In the genomic region with DNA sequence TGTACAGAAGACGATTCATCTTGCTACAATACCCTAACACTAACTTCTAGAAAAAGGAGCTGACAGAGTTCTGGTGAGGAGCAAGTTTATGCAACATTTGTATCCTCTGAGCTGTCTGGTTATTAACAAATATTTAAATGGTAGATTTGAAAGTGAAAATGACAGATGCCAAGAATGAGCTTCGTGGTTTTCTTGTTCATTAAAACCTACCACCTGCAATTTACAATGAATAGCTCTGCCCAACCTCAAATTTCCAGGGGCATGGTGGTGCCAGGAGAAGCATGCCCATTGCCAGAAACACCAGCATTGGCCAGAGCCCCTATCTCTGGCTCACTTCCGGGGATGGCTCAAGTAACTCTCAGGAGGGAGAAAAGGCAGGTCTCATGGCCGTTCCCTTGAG, we compare ENCODE assay signal across 27 mouse cellular contexts. TPM values are rescaled to one million over a fixed set of nuclear protein-coding genes. Genes with fewer than 3 reads are reported as not detected.
"Had no signal": no experiment of that assay in that cellular context is flagged by ENCODE, and none has a peak within 500 bp of the region (broad histone marks: within the 10 kb centered on the region; RNA-seq: fewer than 3 reads in every experiment).

No protein-coding gene starts in this region.

- H3K27me3 ChIP-seq: embryonic facial prominence, embryonic 12.5 days; embryonic facial prominence, embryonic 15.5 days; forebrain, embryonic 12.5 days; forebrain, embryonic 13.5 days; forebrain, embryonic 15.5 days had no signal

- ATAC-seq: forebrain, embryonic 13.5 days; forebrain, embryonic 14.5 days; forebrain, embryonic 15.5 days; forebrain, embryonic 16.5 days; forebrain, postnatal 0 days had no signal

- H3K4me2 ChIP-seq: embryonic facial prominence, embryonic 12.5 days; embryonic facial prominence, embryonic 13.5 days; embryonic facial prominence, embryonic 15.5 days; forebrain, embryonic 12.5 days; forebrain, embryonic 13.5 days; forebrain, embryonic 15.5 days had no signal

- DNase-seq: cerebellum, adult 8-10 months; cerebellum, adult 9-10 months; cerebellum, adult 9-11 months; cerebellum, postnatal 36 days; embryo, embryonic 11 days; forebrain, postnatal 0 days; gastrocnemius, adult 2 months; gastrocnemius, postnatal 10 days; gastrocnemius, postnatal 14 days; gastrocnemius, postnatal 25 days; gastrocnemius, postnatal 36 days; heart, adult 18-20 months; heart, adult 2 months had no signal

- H3K9me3 ChIP-seq: embryonic facial prominence, embryonic 10.5 days; embryonic facial prominence, embryonic 12.5 days; embryonic facial prominence, embryonic 13.5 days; embryonic facial prominence, embryonic 15.5 days; forebrain, embryonic 10.5 days; forebrain, embryonic 12.5 days; forebrain, embryonic 13.5 days; forebrain, embryonic 15.5 days had no signal

- H3K27ac ChIP-seq: embryonic facial prominence, embryonic 10.5 days; embryonic facial prominence, embryonic 12.5 days; embryonic facial prominence, embryonic 13.5 days; embryonic facial prominence, embryonic 15.5 days; forebrain, embryonic 10.5 days; forebrain, embryonic 12.5 days; forebrain, embryonic 13.5 days; forebrain, embryonic 15.5 days; gastrocnemius, adult 2 months; heart, adult 2 months had no signal

- H3K9ac ChIP-seq: embryonic facial prominence, embryonic 12.5 days; embryonic facial prominence, embryonic 13.5 days; embryonic facial prominence, embryonic 15.5 days; forebrain, embryonic 12.5 days; forebrain, embryonic 13.5 days; forebrain, embryonic 15.5 days; forebrain, postnatal 0 days had no signal

- H3K4me1 ChIP-seq: embryonic facial prominence, embryonic 10.5 days; embryonic facial prominence, embryonic 12.5 days; embryonic facial prominence, embryonic 13.5 days; forebrain, embryonic 10.5 days; forebrain, embryonic 12.5 days; forebrain, embryonic 13.5 days; forebrain, embryonic 15.5 days had no signal

- H3K36me3 ChIP-seq: embryonic facial prominence, embryonic 10.5 days; embryonic facial prominence, embryonic 12.5 days; embryonic facial prominence, embryonic 13.5 days; embryonic facial prominence, embryonic 15.5 days; forebrain, embryonic 10.5 days; forebrain, embryonic 12.5 days had no signal

- H3K4me3 ChIP-seq: embryonic facial prominence, embryonic 10.5 days; embryonic facial prominence, embryonic 12.5 days; embryonic facial prominence, embryonic 13.5 days; embryonic facial prominence, embryonic 15.5 days; erythroblast, embryonic 14.5 days; forebrain, embryonic 10.5 days; forebrain, embryonic 12.5 days; forebrain, embryonic 13.5 days; forebrain, embryonic 15.5 days; gastrocnemius, adult 2 months; heart, adult 2 months had no signal

RNA-seq across cellular contexts. Expression of a gene that starts 23.1 kb away (rescaled TPM):
- total RNA-seq: common myeloid progenitor, adult 5-6 weeks; gastrocnemius, adult 2 months; gastrocnemius, postnatal 25 days; gastrocnemius, postnatal 36 days; granulocyte monocyte progenitor cell, adult 5-6 weeks; heart, adult 2 months had no signal
- polyA plus RNA-seq: erythroblast, embryonic 14.5 days had no signal

RNA-seq across cellular contexts. Expression of a gene that starts 47.4 kb away (rescaled TPM):
- total RNA-seq: gastrocnemius, adult 18-20 months; gastrocnemius, adult 2 months; gastrocnemius, postnatal 36 days; granulocyte monocyte progenitor cell, adult 5-6 weeks had no signal
- polyA plus RNA-seq: heart, adult 2 months had no signal
